Mouse (Mus musculus) CH12.LX (cell line): ENCODE results near the gene Stk40. TPM values are rescaled to one million over a fixed set of nuclear protein-coding genes. Genes with fewer than 3 reads are reported as not detected.

Experiments
- DNase-seq: peaks from one replicate; pipeline ENCODE4 v3.0.0-alpha.2; 2013; ENCODE audit errors: extremely low read depth
- H3K27ac ChIP-seq: 2 replicates; pipeline ENCODE4 v1.5.1; 2012; ENCODE audit warnings: low read depth, mild to moderate bottlenecking, control low read depth, moderate library complexity; ENCODE audit not compliant: insufficient read depth
- H3K27me3 ChIP-seq: replicated peaks from 2 replicates; pipeline ENCODE3; 2012; ENCODE audit warnings: inconsistent platforms
- H3K36me3 ChIP-seq, 2 experiments: replicated peaks in 1 of 2; 2 replicates each; pipeline versions ENCODE3 to v1.6.1; 2012; ENCODE audit warnings: inconsistent platforms in 1 of 2, low read length in 1 of 2, mild to moderate bottlenecking in 1 of 2, mixed read lengths in 1 of 2, moderate library complexity in 1 of 2; ENCODE audit not compliant: control insufficient read depth in 1 of 2, insufficient read depth in 1 of 2
- H3K4me1 ChIP-seq, 2 experiments: 2 replicates each; pipeline ENCODE4 v1.6.1; 2012; ENCODE audit warnings: inconsistent platforms in 1 of 2, moderate library complexity in 1 of 2; ENCODE audit not compliant: insufficient read depth in 2 of 2, control insufficient read depth in 1 of 2
- H3K4me2 ChIP-seq: 2 replicates; pipeline ENCODE4 v1.6.1; 2012; ENCODE audit warnings: low read depth, mild to moderate bottlenecking, control low read depth; ENCODE audit not compliant: poor library complexity, insufficient read depth, severe bottlenecking
- H3K4me3 ChIP-seq, 3 experiments: fragments of 150-350 bp in 1 of 3; sonication (generic) in 1 of 3; replicated peaks in 1 of 3; 2 replicates each; pipeline versions ENCODE3 to v1.5.1; 2011 to 2012; ENCODE audit warnings: low read depth in 2 of 3, low read length in 2 of 3, mild to moderate bottlenecking in 2 of 3, moderate library complexity in 2 of 3, control low read depth in 1 of 3, improper control_type of control experiment in 1 of 3, inconsistent platforms in 1 of 3, mixed read lengths in 1 of 3; ENCODE audit not compliant: poor library complexity in 1 of 3
- H3K79me2 ChIP-seq: replicated peaks from 2 replicates; pipeline ENCODE4 v1.6.1; 2012; ENCODE audit warnings: mild to moderate bottlenecking, moderate library complexity; ENCODE audit not compliant: control insufficient read depth, poor library complexity, insufficient read depth, severe bottlenecking; ENCODE audit errors: extremely low read depth
- H3K9ac ChIP-seq: 2 replicates; pipeline ENCODE4 v1.6.1; 2012; ENCODE audit warnings: low read depth, mild to moderate bottlenecking, control low read depth, moderate library complexity; ENCODE audit not compliant: insufficient read depth
- H3K9me3 ChIP-seq: replicated peaks from 2 replicates; pipeline ENCODE3; 2012; ENCODE audit warnings: low read length, inconsistent platforms, mixed read lengths
- BHLHE40 ChIP-seq: IDR thresholded peaks from 2 replicates; pipeline ENCODE4 v1.6.1; 2011; ENCODE audit warnings: mild to moderate bottlenecking, low read depth, low read length, improper control_type of control experiment
- CHD1 ChIP-seq: IDR thresholded peaks from 2 replicates; pipeline ENCODE4 v1.6.1; 2012; ENCODE audit warnings: low read depth, low read length, improper control_type of control experiment, inconsistent platforms
- CHD2 ChIP-seq: IDR thresholded peaks from 2 replicates; pipeline ENCODE4 v1.6.1; 2011; ENCODE audit warnings: low read length, improper control_type of control experiment
- CTCF ChIP-seq, 2 experiments: IDR thresholded peaks in 1 of 2; conservative IDR thresholded peaks in 1 of 2; 2 replicates each; pipeline ENCODE4 v1.5.1; 2011 to 2012; ENCODE audit warnings: low read depth in 2 of 2, low read length in 2 of 2, improper control_type of control experiment in 1 of 2, inconsistent platforms in 1 of 2, mild to moderate bottlenecking in 1 of 2, moderate library complexity in 1 of 2
- E2F4 ChIP-seq: IDR thresholded peaks from 2 replicates; pipeline ENCODE4 v1.6.1; 2011; ENCODE audit warnings: low read depth, low read length, improper control_type of control experiment; ENCODE audit not compliant: insufficient replicate concordance
- ELF1 ChIP-seq: IDR thresholded peaks from 2 replicates; pipeline ENCODE4 v1.6.1; 2014; ENCODE audit warnings: low read depth, mild to moderate bottlenecking, inconsistent platforms, low read length, improper control_type of control experiment
- EP300 ChIP-seq: IDR thresholded peaks from 2 replicates; pipeline ENCODE4 v1.6.1; 2011; ENCODE audit warnings: low read length, improper control_type of control experiment
- ETS1 ChIP-seq: conservative IDR thresholded peaks from 2 replicates; pipeline ENCODE4 v1.6.1; 2012; ENCODE audit warnings: low read depth, mild to moderate bottlenecking, inconsistent platforms, low read length, improper control_type of control experiment, moderate library complexity
- GABPA ChIP-seq: IDR thresholded peaks from 2 replicates; pipeline ENCODE4 v1.6.1; 2012; ENCODE audit warnings: low read depth, low read length, improper control_type of control experiment, inconsistent platforms; ENCODE audit not compliant: insufficient replicate concordance
- HCFC1 ChIP-seq: IDR thresholded peaks from 2 replicates; pipeline ENCODE4 v1.6.1; 2012; ENCODE audit warnings: low read depth, mild to moderate bottlenecking, inconsistent platforms, low read length, improper control_type of control experiment
- IRF4 ChIP-seq: IDR thresholded peaks from 2 replicates; pipeline ENCODE4 v1.6.1; 2014; ENCODE audit warnings: low read depth, mild to moderate bottlenecking, inconsistent platforms, low read length, improper control_type of control experiment
- JUN ChIP-seq: IDR thresholded peaks from 2 replicates; pipeline ENCODE4 v1.6.1; 2011; ENCODE audit warnings: low read depth, mild to moderate bottlenecking, low read length, improper control_type of control experiment, moderate library complexity; ENCODE audit not compliant: insufficient read depth
- JUND ChIP-seq: conservative IDR thresholded peaks from 2 replicates; pipeline ENCODE4 v1.6.1; 2011; ENCODE audit warnings: low read depth, low read length, improper control_type of control experiment
- KAT2A ChIP-seq: IDR thresholded peaks from 2 replicates; pipeline ENCODE4 v1.6.1; 2012; ENCODE audit warnings: low read length, improper control_type of control experiment, inconsistent platforms; ENCODE audit not compliant: insufficient replicate concordance
- MAFK ChIP-seq: IDR thresholded peaks from 2 replicates; pipeline ENCODE4 v1.6.1; 2011; ENCODE audit warnings: low read length, improper control_type of control experiment; ENCODE audit not compliant: insufficient replicate concordance
- MAX ChIP-seq: IDR thresholded peaks from 2 replicates; pipeline ENCODE4 v1.6.1; 2011; ENCODE audit warnings: low read length, improper control_type of control experiment
- MAZ ChIP-seq: IDR thresholded peaks from 2 replicates; pipeline ENCODE4 v1.6.1; 2012; ENCODE audit warnings: low read depth, mild to moderate bottlenecking, inconsistent platforms, low read length, improper control_type of control experiment, moderate library complexity
- MEF2A ChIP-seq: IDR thresholded peaks from 2 replicates; pipeline ENCODE4 v1.6.1; 2014; ENCODE audit warnings: low read depth, mild to moderate bottlenecking, inconsistent platforms, low read length, improper control_type of control experiment, borderline replicate concordance
- MXI1 ChIP-seq: IDR thresholded peaks from 2 replicates; pipeline ENCODE4 v1.6.1; 2011; ENCODE audit warnings: mild to moderate bottlenecking, low read depth, low read length, improper control_type of control experiment
- MYC ChIP-seq: IDR thresholded peaks from 2 replicates; pipeline ENCODE4 v1.6.1; 2011; ENCODE audit warnings: low read depth, mild to moderate bottlenecking, improper control_type of control experiment, low read length
- NELFE ChIP-seq: IDR thresholded peaks from 2 replicates; pipeline ENCODE4 v1.6.1; 2011; ENCODE audit warnings: low read depth, low read length, improper control_type of control experiment
- NRF1 ChIP-seq: IDR thresholded peaks from 2 replicates; pipeline ENCODE4 v1.6.1; 2014; ENCODE audit warnings: low read depth, mild to moderate bottlenecking, inconsistent platforms, low read length, improper control_type of control experiment, moderate library complexity
- PAX5 ChIP-seq: IDR thresholded peaks from 2 replicates; pipeline ENCODE4 v1.6.1; 2012; ENCODE audit warnings: low read length, inconsistent platforms, mixed read lengths
- POLR2A ChIP-seq: IDR thresholded peaks from 2 replicates; pipeline ENCODE4 v1.6.1; 2011; ENCODE audit warnings: low read depth, mild to moderate bottlenecking, improper control_type of control experiment, low read length
- POLR2AphosphoS2 ChIP-seq: IDR thresholded peaks from 2 replicates; pipeline ENCODE4 v1.6.1; 2011; ENCODE audit warnings: low read depth, low read length, improper control_type of control experiment
- RAD21 ChIP-seq: IDR thresholded peaks from 2 replicates; pipeline ENCODE4 v1.6.1; 2011; ENCODE audit warnings: low read depth, mild to moderate bottlenecking, low read length, improper control_type of control experiment, moderate library complexity
- RCOR1 ChIP-seq: conservative IDR thresholded peaks from 2 replicates; pipeline ENCODE4 v1.6.1; 2012; ENCODE audit warnings: low read depth, mild to moderate bottlenecking, inconsistent platforms, low read length, improper control_type of control experiment
- SIN3A ChIP-seq: IDR thresholded peaks from 2 replicates; pipeline ENCODE4 v1.6.1; 2012; ENCODE audit warnings: low read length, improper control_type of control experiment, inconsistent platforms
- SMC3 ChIP-seq: IDR thresholded peaks from 2 replicates; pipeline ENCODE4 v1.6.1; 2011; ENCODE audit warnings: low read depth, low read length, improper control_type of control experiment
- TBP ChIP-seq: conservative IDR thresholded peaks from 2 replicates; pipeline ENCODE4 v1.6.1; 2011; ENCODE audit warnings: low read depth, low read length, improper control_type of control experiment
- TCF12 ChIP-seq: IDR thresholded peaks from 2 replicates; pipeline ENCODE4 v1.6.1; 2014; ENCODE audit warnings: low read depth, mild to moderate bottlenecking, inconsistent platforms, low read length, improper control_type of control experiment
- UBTF ChIP-seq: IDR thresholded peaks from 2 replicates; pipeline ENCODE4 v1.6.1; 2012; ENCODE audit warnings: low read depth, mild to moderate bottlenecking, inconsistent platforms, low read length, improper control_type of control experiment, moderate library complexity
- USF1 ChIP-seq: IDR thresholded peaks from 2 replicates; pipeline ENCODE4 v1.6.1; 2014; ENCODE audit warnings: low read depth, mild to moderate bottlenecking, inconsistent platforms, low read length, improper control_type of control experiment
- USF2 ChIP-seq: conservative IDR thresholded peaks from 2 replicates; pipeline ENCODE4 v1.6.1; 2011; ENCODE audit warnings: low read depth, low read length, improper control_type of control experiment
- ZC3H11A ChIP-seq: IDR thresholded peaks from 2 replicates; pipeline ENCODE4 v1.6.1; 2012; ENCODE audit warnings: low read depth, mild to moderate bottlenecking, inconsistent platforms, low read length, improper control_type of control experiment
- ZKSCAN1 ChIP-seq: IDR thresholded peaks from 2 replicates; pipeline ENCODE4 v1.6.1; 2012; ENCODE audit warnings: low read depth, inconsistent platforms, low read length, improper control_type of control experiment, borderline replicate concordance
- ZMIZ1 ChIP-seq: IDR thresholded peaks from 2 replicates; pipeline ENCODE4 v1.6.1; 2012; ENCODE audit warnings: low read depth, mild to moderate bottlenecking, inconsistent platforms, low read length, improper control_type of control experiment
- ZNF384 ChIP-seq: IDR thresholded peaks from 2 replicates; pipeline ENCODE4 v1.6.1; 2012; ENCODE audit warnings: low read depth, low read length, improper control_type of control experiment, inconsistent platforms
- dilution Hi-C: fragments of 300-500 bp; cut with MboI; formaldehyde crosslinking; loops from 2 replicates; pipeline ENCODE4 v1.14.3; 2020; ENCODE audit warnings: low sequenced_read_pairs; ENCODE audit not compliant: extremely low pct_unique_long_range_greater_than_20kb, extremely low pct_ligation_motif_present
- in situ Hi-C: fragments of 300-500 bp; cut with MboI; formaldehyde crosslinking; loops from 3 replicates; pipeline ENCODE4 v1.14.3; 2019; ENCODE audit warnings: low sequenced_read_pairs, low pct_ligation_motif_present, low pct_unique_long_range_greater_than_20kb, mixed read lengths
- polyA plus RNA-seq: library from polyadenylated mRNA; unstranded; fragments of >175 nt; gene quantifications from 2 replicates; pipeline ENCODE4 v1.2.1, GENCODE M21; 2012; ENCODE audit warnings: low read depth; ENCODE audit not compliant: insufficient read length
- total RNA-seq, 2 experiments: library from RNA; depleted of rRNA; stranded (reverse); fragments of 300-350 nt in 1 of 2; fragments of >200 nt in 1 of 2; gene quantifications; 2 replicates each; pipeline ENCODE4 v1.2.3; 2012 to 2014

Gene Stk40
- total and polyA plus RNA-seq, 3 experiments = 8.6 to 33.0 (median 16.4) TPM

DNA sequence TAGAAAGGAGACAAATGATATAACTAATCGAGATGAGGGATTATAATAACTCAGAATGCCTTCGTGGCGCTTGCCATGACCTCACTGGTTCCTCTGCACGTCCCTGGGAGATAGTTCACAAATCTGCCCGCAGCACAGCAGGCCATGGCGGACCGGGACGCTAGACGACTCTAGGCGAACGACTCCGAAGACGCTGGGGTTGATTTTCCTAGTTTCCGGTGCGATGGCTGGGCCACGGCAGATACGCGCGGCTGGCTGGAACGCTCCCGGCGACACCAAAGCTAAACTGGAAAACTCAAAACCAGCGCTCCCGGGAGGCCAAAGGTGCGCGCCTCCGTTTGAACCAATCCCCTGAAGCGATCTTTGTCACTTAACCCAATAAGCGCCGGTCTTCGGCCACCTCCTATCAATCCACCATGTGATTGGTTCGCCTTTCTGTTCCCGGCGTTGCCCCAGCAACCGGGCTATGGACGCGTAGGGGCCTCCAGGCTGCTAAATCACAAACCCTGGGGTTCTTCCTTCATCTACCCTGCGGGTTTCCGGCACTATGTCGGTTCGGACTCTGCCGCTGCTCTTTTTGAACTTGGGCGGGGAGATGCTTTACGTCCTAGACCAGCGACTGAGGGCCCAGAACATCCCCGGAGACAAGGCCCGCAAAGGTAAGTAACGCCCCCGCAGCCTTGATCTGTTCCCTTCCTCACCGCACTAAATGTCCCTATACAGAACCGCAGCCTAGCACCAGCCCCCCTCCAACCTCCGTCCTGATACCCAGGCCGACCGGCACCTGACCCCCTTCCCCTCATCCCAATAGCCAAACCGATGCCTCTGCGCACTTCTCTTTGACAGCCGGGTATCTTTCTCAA is 45.4 kb upstream of the Stk40 start, which contains the start of gene Oscp1:
Gene Oscp1 (plus strand): TSS at position 432 of the 863 bp plus-strand sequence.
- H3K36me3 ChIP-seq = peaks cover 21 to 32% of the 10 kb centered on the region in 2 experiments
- dilution Hi-C loops (no loop called here), in situ Hi-C loops (no loop called here)
- H3K9ac ChIP-seq = peak within 1 kb of the TSS; percentile 64
- peak within 1 kb of the TSS; percentile 77 to 80 (median 77) for H3K4me3 ChIP-seq
- H3K9me3 ChIP-seq = no peaks in the 10 kb centered on the region
- H3K79me2 ChIP-seq = no peaks in the 10 kb centered on the region
- no peak within 1 kb of the TSS for H3K27ac ChIP-seq
- H3K4me2 ChIP-seq = peak within 1 kb of the TSS; percentile 90
- H3K4me1 ChIP-seq = peaks cover 2 to 19% of the 10 kb centered on the region in 2 experiments; a peak in 3 of 4 replicates
- DNase-seq = peak; percentile 95
- TF ChIP-seq HCFC1 (peak; percentile 82), UBTF (no peak), MAX (peak; percentile 47; the same call in 1 of the 2 replicates), USF2 (no peak), MYC (no peak), USF1 (no peak), MAFK (no peak), JUND (no peak), MEF2A (no peak), ZKSCAN1 (no peak), ZC3H11A (no peak), IRF4 (peak; percentile 49), TBP (0 out of 2 replicates have a peak, but pooled peaks have one; percentile 45), ZNF384 (no peak), PAX5 (no peak), BHLHE40 (no peak), ELF1 (peak; percentile 40; the same call in 1 of the 2 replicates), KAT2A (peak; percentile 79; the same call in 1 of the 2 replicates), CHD2 (peak; percentile 95), ETS1 (no peak), CTCF (conservative IDR thresholded peaks at IDR 0.05 in 1 of 2, IDR thresholded peaks at IDR 0.05 in 1 of 2; ENCODE audit: low read depth in 2 of 2, low read length in 2 of 2) (no peak), JUN (no peak), SMC3 (no peak), CHD1 (no peak), RCOR1 (no peak), NELFE (0 out of 2 replicates have a peak, but pooled peaks have one; percentile 12), POLR2A (peak; percentile 74), TCF12 (no peak; the same call in 1 of the 2 replicates), GABPA (no peak), MAZ (no peak), RAD21 (no peak), POLR2AphosphoS2 (no peak), NRF1 (peak; percentile 46; the same call in 1 of the 2 replicates), EP300 (no peak), MXI1 (peak; percentile 97), E2F4 (peak; percentile 96), ZMIZ1 (no peak), SIN3A (peak; percentile 97)
- H3K27me3 ChIP-seq = no peaks in the 10 kb centered on the region
